Comparison of ENCODE assay signal across 8 mouse cellular contexts in genomic region chr6:72899781-72900681, GRCm38 (mm10). TPM values are rescaled to one million over a fixed set of nuclear protein-coding genes. Genes with fewer than 3 reads are reported as not detected.
DNase-seq lines count a peak whose midpoint lies in the region; ATAC-seq lines count a peak whose summit lies in the region.

Gene Kcmf1 (minus strand): TSS chr6:72899979.

- H3K27ac ChIP-seq in hindbrain, embryonic 14.5 days: peak within 1 kb of the TSS; percentile 97

- peak within 1 kb of the TSS; percentile 80 for H3K4me2 ChIP-seq in hindbrain, embryonic 14.5 days (replicated peaks)

- H3K4me1 ChIP-seq in hindbrain, embryonic 14.5 days (replicated peaks; ENCODE audit: control insufficient read depth, insufficient read depth, low read length): peaks cover 24% of the 10 kb centered on the region

- peak; percentile 82 for ATAC-seq in hindbrain, embryonic 14.5 days (ENCODE audit: low FRiP score)

- peak within 1 kb of the TSS; percentile 97 for H3K4me3 ChIP-seq in hindbrain, embryonic 14.5 days (replicated peaks; ENCODE audit: low read length)

- no peaks in the 10 kb centered on the region for H3K9me3 ChIP-seq in hindbrain, embryonic 14.5 days (ENCODE audit: control insufficient read depth, low read length)

- 1% methylated on average over 50 of the region's 113 CpGs for WGBS in hindbrain, embryonic 14.5 days

- peaks cover 4% of the 10 kb centered on the region; the same call in 1 of the 2 replicates for H3K36me3 ChIP-seq in hindbrain, embryonic 14.5 days (replicated peaks; ENCODE audit: control insufficient read depth, insufficient read depth)

- H3K9ac ChIP-seq in hindbrain, embryonic 14.5 days: peak within 1 kb of the TSS; percentile 99

- no peaks in the 10 kb centered on the region for H3K27me3 ChIP-seq in hindbrain, embryonic 14.5 days (ENCODE audit: control insufficient read depth, insufficient read depth, low read length)

- DNase-seq in R1 (ENCODE audit: low read depth, low spot score): peak; percentile 83
- peak; percentile 84 to 87 for DNase-seq in cerebellum, postnatal 25 days
- DNase-seq in frontal cortex, postnatal 36 days (ENCODE audit: low spot score in 2 of 2): peak; percentile 56 to 60
- peak; percentile 51 for DNase-seq in hindbrain, embryonic 14.5 days (ENCODE audit: low spot score)
- peak; percentile 45 for DNase-seq in left cerebral cortex, adult 11 months (ENCODE audit: low spot score)
- DNase-seq in lung, postnatal 4 days: peak; percentile 79 to 90
- peak; percentile 56 for DNase-seq in retina, postnatal 7 days (ENCODE audit: low read depth, low spot score)
- DNase-seq in urinary bladder, adult 2 months (ENCODE audit: low spot score): peak; percentile 82

RNA-seq across cellular contexts. Expression of gene Kcmf1, which starts in this region (rescaled TPM):
- polyA plus RNA-seq in hindbrain, embryonic 14.5 days (2014; fragmentation: Nextera tagmentation; extraction: Ambion mirVana): 41.1 and 43.1 TPM in 2 replicates
- polyA plus RNA-seq in urinary bladder, adult 2 months (2012; rRNA removed): 69.2 and 75.1 TPM in 2 replicates

Comparison
In these comparisons a context has a peak if more than half of its experiments do, and no peak if none do; other contexts are left out.
1. Peak in every context shown above with its lines: DNase-seq, ATAC-seq, H3K4me3 ChIP-seq and H3K27ac ChIP-seq.